Comparison of ENCODE assay signal across 8 mouse cellular contexts in the genomic region with DNA sequence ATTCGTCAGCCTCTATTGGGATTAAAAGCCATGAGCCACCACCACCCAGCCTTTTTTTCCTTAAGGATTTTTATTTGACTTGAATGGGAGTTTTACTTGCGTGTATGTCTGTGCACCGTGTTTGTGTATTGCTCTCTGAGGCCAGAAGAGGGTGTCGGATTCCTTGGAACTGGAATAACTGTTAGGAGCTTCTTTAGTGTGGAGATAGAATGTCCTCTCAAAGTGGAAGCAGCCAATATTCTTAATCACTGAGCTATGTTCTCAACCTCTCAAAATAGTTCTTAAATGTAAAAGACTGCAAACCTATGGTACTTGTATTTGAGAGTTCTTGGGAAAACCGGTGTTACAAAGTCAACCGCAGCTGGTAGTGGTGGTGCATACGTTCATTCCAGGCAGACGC. TPM values are rescaled to one million over a fixed set of nuclear protein-coding genes. Genes with fewer than 3 reads are reported as not detected.
DNase-seq lines count a peak whose midpoint lies in the region; ATAC-seq and TF ChIP-seq lines count a peak whose summit lies in the region.

No protein-coding gene starts in this region.

- H3K27me3 ChIP-seq in hindbrain, embryonic 12.5 days: no peaks in the 10 kb centered on the region
- no peaks in the 10 kb centered on the region for H3K27me3 ChIP-seq in liver, embryonic 13.5 days
- no peaks in the 10 kb centered on the region for H3K27me3 ChIP-seq in stomach, postnatal 0 days (ENCODE audit: control insufficient read depth, insufficient read depth, low read length)

- no peak for ATAC-seq in hindbrain, embryonic 12.5 days (ENCODE audit: low FRiP score)
- no peak for ATAC-seq in liver, embryonic 13.5 days (ENCODE audit: low read depth)
- ATAC-seq in stomach, postnatal 0 days (ENCODE audit: low FRiP score, low TSS enrichment): no peak

- peak; percentile 63 for TF ChIP-seq CTCF in layer of hippocampus, adult 2 months (conservative IDR thresholded peaks at IDR 0.05)
- peak; percentile 54 for TF ChIP-seq CTCF in stomach, postnatal 0 days (IDR thresholded peaks at IDR 0.05; ENCODE audit: low read depth)

- H3K9me3 ChIP-seq in hindbrain, embryonic 12.5 days (replicated peaks): no peaks in the 10 kb centered on the region
- no peaks in the 10 kb centered on the region for H3K9me3 ChIP-seq in liver, embryonic 13.5 days (replicated peaks)
- H3K9me3 ChIP-seq in stomach, postnatal 0 days (ENCODE audit: control insufficient read depth, low read length): no peaks in the 10 kb centered on the region

- H3K27ac ChIP-seq in layer of hippocampus, adult 2 months: peak overlapping the region; percentile 100
- H3K27ac ChIP-seq in hindbrain, embryonic 12.5 days: peak overlapping the region; percentile 99
- peak overlapping the region; percentile 96 for H3K27ac ChIP-seq in liver, embryonic 13.5 days
- H3K27ac ChIP-seq in stomach, postnatal 0 days (replicated peaks): peak overlapping the region; percentile 98; the same call in 1 of the 2 replicates

- WGBS in hindbrain, embryonic 12.5 days: 42% methylated on average over 8 of the region's 8 CpGs
- WGBS in liver, embryonic 13.5 days (ENCODE audit: insufficient replicate concordance): 37% methylated on average over 8 of the region's 8 CpGs
- WGBS in stomach, postnatal 0 days: 25% methylated on average over 8 of the region's 8 CpGs

- peaks cover 13% of the 10 kb centered on the region for H3K4me1 ChIP-seq in hindbrain, embryonic 12.5 days
- peaks cover 43% of the 10 kb centered on the region for H3K4me1 ChIP-seq in liver, embryonic 13.5 days (replicated peaks)
- no peaks in the 10 kb centered on the region for H3K4me1 ChIP-seq in stomach, postnatal 0 days (replicated peaks; ENCODE audit: control insufficient read depth, insufficient read depth)

- peak overlapping the region; percentile 64 for H3K4me2 ChIP-seq in hindbrain, embryonic 12.5 days (replicated peaks)
- peak overlapping the region; percentile 92 for H3K4me2 ChIP-seq in liver, embryonic 13.5 days
- H3K4me2 ChIP-seq in stomach, postnatal 0 days (replicated peaks; ENCODE audit: low read depth): peak overlapping the region; percentile 64

- no peak overlapping the region for H3K9ac ChIP-seq in hindbrain, embryonic 12.5 days
- peak overlapping the region; percentile 95 for H3K9ac ChIP-seq in liver, embryonic 13.5 days
- H3K9ac ChIP-seq in stomach, postnatal 0 days (ENCODE audit: low read length): peak overlapping the region; percentile 90; the same call in 1 of the 2 replicates

- no peak for DNase-seq in layer of hippocampus, adult 2 months (ENCODE audit: low spot score in 2 of 2)
- DNase-seq in layer of hippocampus, adult 9-10 months (ENCODE audit: low spot score): no peak
- peak; percentile 67 for DNase-seq in cerebellum, adult 9-10 months
- DNase-seq in liver, embryonic 13.5 days: no peak
- no peak for DNase-seq in stomach, postnatal 0 days (ENCODE audit: low spot score)
- DNase-seq in spleen, postnatal 36 days (ENCODE audit: low spot score in 2 of 2): no peak
- DNase-seq in ovary, postnatal 10 days (ENCODE audit: low spot score): no peak

- peaks cover 15% of the 10 kb centered on the region for H3K36me3 ChIP-seq in hindbrain, embryonic 12.5 days
- peaks cover 24% of the 10 kb centered on the region for H3K36me3 ChIP-seq in liver, embryonic 13.5 days
- peaks cover 4% of the 10 kb centered on the region; the same call in 1 of the 2 replicates for H3K36me3 ChIP-seq in stomach, postnatal 0 days (ENCODE audit: control insufficient read depth, insufficient read depth, low read length)

- H3K4me3 ChIP-seq in layer of hippocampus, adult 2 months: peak overlapping the region; percentile 57
- peak overlapping the region; percentile 79 for H3K4me3 ChIP-seq in hindbrain, embryonic 12.5 days
- H3K4me3 ChIP-seq in liver, embryonic 13.5 days (replicated peaks): peak overlapping the region; percentile 96
- peak overlapping the region; percentile 72 for H3K4me3 ChIP-seq in stomach, postnatal 0 days (ENCODE audit: low read depth, low read length)

- TF ChIP-seq EP300 in stomach, postnatal 0 days (optimal IDR thresholded peaks at IDR 0.05): no peak

RNA-seq across cellular contexts. Expression of a gene that starts 0.5 kb away (rescaled TPM):
- total RNA-seq in layer of hippocampus, adult 2 months (2021): 100 to 1,000 TPM; 118 to 127 TPM
- polyA plus RNA-seq in hindbrain, embryonic 12.5 days (2016; fragmentation: Nextera tagmentation; extraction: Ambion mirVana): 90.8 and 96.2 TPM in 2 replicates
- polyA plus RNA-seq in liver, embryonic 13.5 days (2015; fragmentation: Nextera tagmentation; extraction: Ambion mirVana): 12.6 and 14.5 TPM in 2 replicates
- polyA plus RNA-seq in stomach, postnatal 0 days (2015; fragmentation: Nextera tagmentation; extraction: Ambion mirVana): 13.0 TPM in 2 replicates

RNA-seq across cellular contexts. Expression of a gene that starts 8.1 kb away (rescaled TPM):
- total RNA-seq in layer of hippocampus, adult 2 months (2021): 10 to 100 TPM in 1 of 2 experiments, 1 to 10 TPM in 1; 9.0 to 12.0 TPM
- 16.7 and 16.9 TPM in 2 replicates for polyA plus RNA-seq in hindbrain, embryonic 12.5 days (2016; fragmentation: Nextera tagmentation; extraction: Ambion mirVana)
- 6.1 TPM in 2 replicates for polyA plus RNA-seq in liver, embryonic 13.5 days (2015; fragmentation: Nextera tagmentation; extraction: Ambion mirVana)
- 6.1 and 6.4 TPM in 2 replicates for polyA plus RNA-seq in stomach, postnatal 0 days (2015; fragmentation: Nextera tagmentation; extraction: Ambion mirVana)

RNA-seq across cellular contexts. Expression of a gene that starts 32.2 kb away (rescaled TPM):
- total RNA-seq in layer of hippocampus, adult 2 months (2021): 10 to 100 TPM; 60.3 to 72.5 TPM
- polyA plus RNA-seq in hindbrain, embryonic 12.5 days (2016; fragmentation: Nextera tagmentation; extraction: Ambion mirVana): 14.4 and 15.6 TPM in 2 replicates
- 3.6 and 3.7 TPM in 2 replicates for polyA plus RNA-seq in liver, embryonic 13.5 days (2015; fragmentation: Nextera tagmentation; extraction: Ambion mirVana)
- polyA plus RNA-seq in stomach, postnatal 0 days (2015; fragmentation: Nextera tagmentation; extraction: Ambion mirVana): 8.7 and 9.3 TPM in 2 replicates

RNA-seq across cellular contexts. Expression of a gene that starts 49.9 kb away (rescaled TPM):
- not detected for total RNA-seq in layer of hippocampus, adult 2 months (2021)
- polyA plus RNA-seq in hindbrain, embryonic 12.5 days (2016; fragmentation: Nextera tagmentation; extraction: Ambion mirVana): 5.4 and 6.3 TPM in 2 replicates
- 3.3 and 4.0 TPM in 2 replicates for polyA plus RNA-seq in liver, embryonic 13.5 days (2015; fragmentation: Nextera tagmentation; extraction: Ambion mirVana)
- 22.7 and 24.3 TPM in 2 replicates for polyA plus RNA-seq in stomach, postnatal 0 days (2015; fragmentation: Nextera tagmentation; extraction: Ambion mirVana)

RNA-seq across cellular contexts. Expression of a gene that starts 51.8 kb away (rescaled TPM):
- total RNA-seq in layer of hippocampus, adult 2 months (2021): 10 to 100 TPM; 29.2 to 35.3 TPM
- polyA plus RNA-seq in hindbrain, embryonic 12.5 days (2016; fragmentation: Nextera tagmentation; extraction: Ambion mirVana): 55.4 and 56.3 TPM in 2 replicates
- 19.4 and 24.0 TPM in 2 replicates for polyA plus RNA-seq in liver, embryonic 13.5 days (2015; fragmentation: Nextera tagmentation; extraction: Ambion mirVana)
- 30.4 and 36.5 TPM in 2 replicates for polyA plus RNA-seq in stomach, postnatal 0 days (2015; fragmentation: Nextera tagmentation; extraction: Ambion mirVana)
